Mouse (Mus musculus) bone marrow macrophage, adult 2 months (primary cell): ENCODE data around the gene Serpina5.
"Not testable (repeated sequence)": the region's sequence is repeated elsewhere in the genome, so short reads cannot be mapped to it uniquely, and the experiment has no call there.

Experiments used
- CTCF ChIP-seq: IDR thresholded peaks from 2 replicates; pipeline ENCODE4 v1.5.1; 2012; ENCODE audit warnings: low read depth, mild to moderate bottlenecking, low read length, moderate library complexity
- POLR2A ChIP-seq: IDR thresholded peaks from 2 replicates; pipeline ENCODE4 v1.6.1; 2012; ENCODE audit warnings: mild to moderate bottlenecking, low read depth, low read length, borderline replicate concordance

- not testable (repeated sequence) for TF ChIP-seq CTCF, POLR2A
These were observed 11.4 kb downstream of the Serpina5 start, which contains the start of gene Serpina3a for GRCm38 (mm10) chr12:104112333-104112732.
